Mouse (Mus musculus) stomach, postnatal 0 days (tissue): ENCODE measurements around the gene Gm49395.

ENCODE experiments used
- CTCF ChIP-seq: IDR thresholded peaks from 2 replicates; pipeline ENCODE4 v1.5.1; 2016; ENCODE audit warnings: antibody characterized with exemption, low read depth, mild to moderate bottlenecking, moderate library complexity
- EP300 ChIP-seq: optimal IDR thresholded peaks from 2 replicates; pipeline ENCODE3; 2016; ENCODE audit warnings: antibody characterized with exemption

GRCm38 (mm10) chr13:115021411-115021810 lies 80.3 kb downstream of the Gm49395 start:
- TF ChIP-seq CTCF (no peak), EP300 (no peak)
